Mouse (Mus musculus) embryo, embryonic 10 days (tissue): Measurements from ENCODE around the gene Mpzl2.

Experiments used
- DNase-seq: peaks from one replicate; pipeline ENCODE4 v3.0.0-alpha.2; 2015; ENCODE audit warnings: low spot score

Mpzl2 gene

DNA sequence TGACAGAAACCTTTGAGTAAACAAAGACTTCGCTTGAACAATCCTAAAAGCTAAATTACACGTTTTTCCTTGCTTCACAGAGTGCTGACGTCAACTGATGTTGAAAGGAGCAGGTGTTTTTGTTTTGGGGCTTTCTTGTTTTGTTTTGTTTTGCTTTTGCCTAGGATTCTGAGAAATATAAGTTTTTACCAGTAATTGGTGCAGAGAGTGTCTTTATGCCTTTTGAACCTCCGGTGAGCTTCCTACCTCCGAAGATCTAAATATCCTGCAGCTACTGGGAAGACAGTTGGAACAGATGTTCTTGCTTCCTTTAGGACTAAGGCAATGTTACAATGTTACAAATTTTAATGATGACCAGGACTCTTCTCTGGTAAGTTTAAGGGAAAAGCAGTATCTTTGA lies at the start of gene Mpzl2:
TSS of gene Mpzl2 (plus strand) at position 301 of the 400 bp plus-strand sequence.
- no peak for DNase-seq

GRCm38 (mm10) chr9:44991821-44992220 lies 47.8 kb upstream of the Mpzl2 start:
- DNase-seq: no peak

DNA sequence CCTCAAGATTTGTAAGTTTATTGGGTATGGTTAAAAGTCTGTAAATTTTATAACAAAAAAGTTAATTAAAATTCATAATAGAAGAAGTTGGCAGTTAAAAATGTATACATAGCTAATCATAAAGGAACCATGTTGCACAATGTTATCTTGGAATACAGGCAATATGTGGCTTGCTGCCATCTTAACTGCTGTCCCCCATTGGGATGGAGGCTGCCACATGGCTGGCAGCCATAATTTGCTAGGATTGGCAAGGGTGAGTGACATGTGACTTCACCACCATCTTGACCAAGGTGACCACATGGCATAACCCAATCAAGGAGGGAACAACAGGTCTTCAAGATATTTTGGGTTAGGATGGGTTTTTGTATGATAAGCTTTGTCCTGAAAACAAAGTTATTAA lies 47.3 kb upstream of the Mpzl2 start:
- no peak for DNase-seq

DNA sequence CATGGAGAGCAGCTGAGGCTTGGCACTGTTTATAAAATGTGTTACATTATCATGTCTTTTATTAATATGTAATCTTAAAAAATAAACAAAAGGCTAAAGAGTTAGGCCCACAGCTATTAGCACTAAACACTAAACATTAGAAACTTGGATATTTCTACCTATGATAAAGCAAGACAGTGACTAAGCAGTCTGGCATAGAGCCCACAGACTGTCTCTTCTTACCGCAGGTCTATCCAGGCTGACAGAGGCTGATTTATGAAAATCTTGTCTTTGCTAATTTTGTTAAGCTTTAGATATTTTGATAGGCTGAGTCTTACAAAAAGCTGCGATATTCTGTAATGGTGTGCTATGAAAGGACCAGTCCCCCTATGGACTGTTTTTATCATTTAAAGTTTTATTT lies 46.3 kb upstream of the Mpzl2 start:
- no peak for DNase-seq

DNA sequence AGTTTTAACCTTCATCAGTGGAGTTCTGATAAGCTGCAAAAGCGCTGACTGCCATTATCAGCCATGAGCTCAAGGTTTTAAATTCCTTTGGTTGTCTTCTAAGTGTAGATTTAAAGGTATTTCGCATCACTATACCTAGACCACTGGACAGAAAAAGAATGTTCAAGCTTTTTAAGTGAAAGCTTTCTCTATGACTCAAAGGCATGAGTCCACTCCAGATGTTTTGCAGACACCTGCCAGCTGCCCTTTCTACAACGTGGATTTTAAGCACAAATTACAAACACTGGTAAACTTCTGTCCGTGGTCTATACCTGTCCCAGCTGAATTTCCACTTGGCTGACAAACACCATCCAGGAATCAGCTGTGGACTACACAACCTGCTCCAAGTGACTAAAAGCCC lies 44.6 kb upstream of the Mpzl2 start:
- no peak for DNase-seq

DNA sequence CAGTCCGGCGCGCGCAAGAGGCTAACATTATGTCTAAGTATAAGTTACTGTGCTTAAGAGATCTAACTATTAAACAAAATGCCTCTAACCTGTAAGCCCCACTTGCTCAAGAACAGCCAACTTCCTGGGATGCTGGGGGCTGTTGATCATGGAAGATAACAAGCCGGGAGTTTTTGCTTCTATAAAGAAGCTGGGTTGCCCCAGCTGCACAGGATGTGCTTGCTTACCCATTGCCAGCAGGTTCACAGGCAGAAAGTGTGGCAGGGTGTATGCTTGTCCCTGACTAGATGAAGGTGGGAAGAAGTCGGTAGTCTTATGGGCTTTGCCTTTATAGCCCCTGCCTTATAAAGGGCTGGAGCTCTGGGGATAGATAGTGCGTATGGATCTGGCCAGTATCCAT lies 43.0 kb upstream of the Mpzl2 start:
- no peak for DNase-seq

- no peak for DNase-seq
These were observed 41.5 kb upstream of the Mpzl2 start for GRCm38 (mm10) chr9:44998138-44998537.

DNA sequence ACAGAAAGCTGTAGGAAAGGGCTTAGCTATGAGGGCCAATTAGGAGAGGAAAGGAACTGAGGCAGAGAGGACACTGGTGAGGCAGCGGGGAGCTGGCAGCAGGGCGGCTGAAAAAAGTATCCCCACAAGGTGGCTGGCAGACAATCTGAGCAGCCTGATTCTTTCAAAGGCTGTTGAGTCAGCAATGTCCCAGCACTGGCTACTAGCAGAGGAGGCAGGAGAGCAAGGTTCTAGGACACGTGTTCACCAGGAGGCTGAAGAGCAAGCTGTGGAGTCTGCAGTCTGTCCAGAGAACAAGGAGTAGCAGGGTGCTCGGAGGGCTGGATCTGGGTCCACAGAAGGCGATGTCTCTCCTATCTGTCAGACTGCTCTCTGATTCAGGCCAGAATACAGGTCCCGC lies 40.4 kb upstream of the Mpzl2 start:
- DNase-seq: no peak

- DNase-seq: no peak
These were observed 39.8 kb upstream of the Mpzl2 start for GRCm38 (mm10) chr9:44999776-45000175.

- DNase-seq: no peak
These were observed 39.4 kb upstream of the Mpzl2 start for GRCm38 (mm10) chr9:45000249-45000648.

DNA sequence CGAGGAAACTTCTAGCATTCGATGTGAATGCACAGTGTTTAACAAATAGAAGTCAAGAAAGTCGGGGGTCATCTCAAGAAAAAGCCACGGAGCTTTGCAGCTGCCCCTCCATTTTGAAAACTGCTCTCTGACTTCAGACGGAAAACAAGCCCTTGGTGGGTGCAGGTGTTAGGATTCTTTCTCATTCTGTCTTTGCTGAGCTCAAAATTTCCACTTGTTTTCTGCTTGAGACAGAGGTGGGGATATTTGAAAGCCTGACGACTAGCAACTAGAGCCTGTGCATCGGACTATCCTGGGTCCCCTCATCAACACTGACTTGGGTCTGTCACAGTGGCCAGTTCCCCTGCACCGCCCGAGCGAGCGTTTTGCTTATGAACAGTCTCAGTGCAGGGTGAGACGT lies 32.2 kb upstream of the Mpzl2 start:
- DNase-seq: no peak

GRCm38 (mm10) chr9:45008342-45008741 lies 31.3 kb upstream of the Mpzl2 start:
- no peak for DNase-seq

DNA sequence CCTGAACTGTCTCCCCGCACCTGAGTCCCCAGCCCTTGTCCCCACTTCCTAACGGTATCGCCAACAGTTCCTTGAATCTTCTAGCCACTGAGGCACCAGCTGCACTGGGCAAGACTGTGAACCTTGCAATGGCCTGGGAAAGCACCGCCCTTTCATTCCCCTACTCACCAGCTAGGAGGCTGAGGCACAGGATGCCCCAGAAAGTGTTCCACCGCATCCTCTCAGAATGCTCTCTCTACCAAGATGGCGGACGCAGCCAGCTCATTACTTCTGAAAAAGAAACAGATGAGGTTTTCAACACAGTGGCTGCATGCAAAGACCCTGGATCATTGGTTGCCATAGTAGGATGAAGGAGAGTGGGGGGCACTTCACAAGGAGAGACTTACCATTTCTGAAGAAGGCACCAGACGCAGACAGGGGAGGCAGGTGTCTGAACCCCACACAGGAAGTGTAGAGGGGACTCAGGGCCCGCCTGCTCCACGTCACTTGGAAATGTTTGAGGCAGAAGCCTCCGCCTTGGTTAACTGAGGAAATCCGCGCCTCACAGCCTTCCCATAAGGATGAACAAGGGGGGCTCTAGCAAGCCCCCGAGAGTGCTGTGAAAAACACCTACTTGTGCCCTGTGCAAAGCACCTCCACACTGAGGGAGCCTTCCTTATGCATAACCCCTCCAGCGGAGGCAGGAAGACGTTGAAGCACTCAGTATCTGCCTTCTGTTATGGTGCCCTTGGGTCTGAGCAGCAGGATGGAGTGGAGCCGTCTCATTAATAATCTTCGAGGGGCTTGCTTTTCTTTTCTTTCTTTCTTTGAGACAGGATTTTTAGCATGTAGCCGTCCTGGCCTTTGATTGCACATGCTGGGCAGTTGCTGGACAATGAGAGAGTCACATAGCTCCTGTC lies 30.2 kb upstream of the Mpzl2 start, which contains the start of gene Cd3e:
TSS of gene Cd3e (minus strand) at position 448 of the 899 bp plus-strand sequence.
- DNase-seq: no peak

GRCm38 (mm10) chr9:45010461-45010860 lies 29.1 kb upstream of the Mpzl2 start:
- no peak for DNase-seq

- no peak for DNase-seq
These were observed 28.3 kb upstream of the Mpzl2 start for GRCm38 (mm10) chr9:45011291-45011690.

DNA sequence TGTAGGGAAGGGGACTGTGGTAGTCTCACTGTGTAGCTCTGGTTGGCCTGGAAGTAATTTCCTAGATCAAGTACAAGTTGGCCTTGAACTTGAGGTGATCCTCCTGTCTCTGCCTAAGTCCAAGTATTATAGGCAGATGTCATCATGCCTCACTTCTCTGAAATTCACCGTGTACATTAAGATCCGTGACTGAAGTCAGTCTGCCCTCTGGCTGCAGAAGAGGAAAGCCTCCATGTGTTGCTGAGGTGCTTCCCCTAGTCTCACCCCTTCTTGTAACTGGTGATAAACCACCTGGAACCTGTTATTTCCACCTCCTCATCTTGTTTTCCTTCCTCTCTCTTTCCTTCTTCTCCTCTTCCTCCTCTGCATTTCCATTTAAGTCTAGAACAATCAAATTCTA lies 24.7 kb upstream of the Mpzl2 start:
- DNase-seq: no peak

DNA sequence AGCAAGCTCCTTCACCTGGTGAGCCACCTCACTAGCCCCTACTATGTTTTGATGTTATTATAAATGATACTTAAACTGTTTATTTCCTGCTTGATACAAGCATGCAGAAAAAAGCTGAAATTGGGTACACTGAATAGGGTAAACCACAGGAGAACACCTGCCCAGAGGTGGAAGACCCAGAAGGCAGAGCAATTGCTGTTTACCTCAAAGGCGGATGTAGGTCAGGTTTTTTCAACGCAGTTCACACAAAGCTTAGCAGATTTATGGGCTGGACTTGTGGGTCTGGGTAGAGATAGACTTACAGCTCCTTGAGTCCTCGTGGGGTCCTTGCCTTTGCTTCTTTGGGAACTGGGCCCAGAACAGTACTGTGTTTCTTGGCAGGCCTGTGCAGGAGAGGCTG lies 23.8 kb upstream of the Mpzl2 start:
- no peak for DNase-seq

DNA sequence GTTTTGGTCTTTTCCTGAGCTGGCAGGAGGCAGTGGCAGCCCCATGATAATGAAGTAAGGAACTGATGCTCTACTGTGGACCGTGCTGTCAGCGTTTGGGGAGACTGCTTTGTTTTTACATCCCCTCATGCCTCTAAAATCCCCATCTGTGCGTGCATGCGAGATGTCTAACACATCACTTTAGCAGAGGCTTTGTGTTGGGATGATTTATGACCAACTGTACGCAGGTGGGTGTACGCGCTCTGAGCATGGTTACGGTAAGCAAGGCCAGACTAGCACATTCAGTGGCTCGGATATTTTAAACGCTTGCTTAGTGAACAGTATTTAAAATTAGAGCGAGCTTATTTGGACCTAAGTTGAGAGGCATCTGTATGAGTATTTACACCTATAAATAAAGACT lies 21.6 kb upstream of the Mpzl2 start:
- no peak for DNase-seq

DNA sequence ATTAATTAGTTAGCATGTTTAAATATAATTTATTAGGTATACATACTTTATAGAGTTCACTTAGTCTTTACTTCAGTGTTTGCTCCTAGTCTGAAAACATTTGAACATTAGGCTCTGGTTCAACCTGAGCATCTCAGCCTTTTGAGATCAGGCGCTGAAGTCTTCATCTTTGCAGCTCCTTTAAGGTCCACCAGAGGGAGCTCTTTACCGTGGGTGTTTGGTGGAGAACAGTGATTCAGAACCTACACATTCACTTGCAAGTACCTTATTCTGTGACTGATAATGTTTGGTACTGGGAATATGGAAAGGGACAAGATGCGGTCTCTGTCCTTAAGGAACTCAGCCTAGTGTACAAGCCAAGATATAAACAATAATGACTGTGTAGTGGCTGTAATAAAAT lies 16.8 kb upstream of the Mpzl2 start:
- peak; percentile 73 for DNase-seq

DNA sequence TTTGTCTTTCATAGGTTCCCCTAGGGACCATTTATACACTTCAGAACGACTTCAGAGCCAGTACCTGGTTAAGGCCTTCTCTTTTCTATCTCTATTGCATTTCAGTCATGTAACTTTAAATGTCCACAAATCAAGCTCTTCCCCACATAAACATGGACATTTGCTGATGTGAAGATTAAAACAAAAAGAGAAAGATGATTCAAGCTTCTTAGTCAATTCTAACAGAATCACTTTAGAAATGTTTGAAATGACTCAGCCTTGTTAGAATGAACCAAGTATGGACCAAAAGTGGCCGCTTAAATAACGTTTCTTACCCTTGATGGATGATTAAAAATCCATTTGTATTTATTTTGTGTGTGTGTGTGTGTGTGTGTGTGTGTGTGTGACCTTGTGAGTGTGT lies 16.0 kb upstream of the Mpzl2 start:
- no peak for DNase-seq

DNA sequence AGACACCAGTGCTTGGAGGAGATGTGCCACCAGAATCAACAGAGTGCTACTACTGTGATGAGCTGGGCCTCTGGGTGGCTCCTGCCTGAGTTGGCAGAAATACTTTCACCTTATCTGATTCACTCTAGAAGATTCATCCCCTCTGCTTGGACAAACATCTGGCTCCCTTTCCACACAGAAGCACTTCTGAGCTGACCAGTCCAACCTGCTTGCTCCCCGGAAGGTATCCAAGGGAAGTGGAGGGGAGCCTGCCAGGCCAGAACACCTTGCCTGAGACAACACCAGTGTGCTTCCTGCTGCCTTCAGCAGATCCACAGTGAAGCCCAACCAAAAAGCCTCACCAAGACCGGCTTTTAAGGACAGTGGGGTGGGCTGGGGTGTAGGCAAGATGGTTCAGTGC lies 15.4 kb upstream of the Mpzl2 start:
- DNase-seq: no peak

GRCm38 (mm10) chr9:45027376-45027775 lies 12.2 kb upstream of the Mpzl2 start:
- DNase-seq: no peak

DNA sequence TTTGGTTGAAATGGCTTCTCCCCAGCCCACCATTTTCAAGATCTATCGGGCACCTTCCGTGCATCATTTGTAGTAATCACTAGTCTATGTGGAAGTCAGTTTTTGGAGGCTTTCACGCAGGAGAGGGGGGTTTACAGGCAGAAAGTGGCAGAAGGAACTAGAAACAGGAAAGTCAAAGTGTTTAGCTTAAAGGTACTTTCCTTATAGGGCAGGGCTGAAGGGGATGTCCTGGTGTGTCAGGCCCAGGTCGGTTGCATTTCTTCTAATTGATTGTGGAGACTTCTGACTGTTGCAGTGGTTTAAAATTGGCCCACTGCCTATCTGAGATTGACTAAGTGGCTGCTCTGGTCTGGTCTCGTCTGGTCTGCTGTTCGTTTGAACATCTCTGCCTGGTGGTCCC lies 9.3 kb upstream of the Mpzl2 start:
- DNase-seq: no peak

GRCm38 (mm10) chr9:45032261-45032660 lies 7.3 kb upstream of the Mpzl2 start:
- no peak for DNase-seq
